Mouse (Mus musculus) brain, embryonic 14.5 days (tissue): ENCODE results near the gene Ckmt2.

Source experiments
- CTCF ChIP-seq: fragments of 200-500 bp; IDR thresholded peaks from 2 replicates; pipeline ENCODE4 v1.5.1; 2012; ENCODE audit warnings: inconsistent platforms, mild to moderate bottlenecking, moderate library complexity, borderline replicate concordance; ENCODE audit not compliant: insufficient read depth, insufficient read length; ENCODE audit errors: extremely low read depth
- POLR2A ChIP-seq: fragments of 200-500 bp; IDR thresholded peaks from 2 replicates; pipeline ENCODE4 v1.6.1; 2012; ENCODE audit warnings: mild to moderate bottlenecking, inconsistent platforms, borderline replicate concordance; ENCODE audit not compliant: poor library complexity, insufficient read depth, insufficient read length, severe bottlenecking; ENCODE audit errors: extremely low read depth

DNA sequence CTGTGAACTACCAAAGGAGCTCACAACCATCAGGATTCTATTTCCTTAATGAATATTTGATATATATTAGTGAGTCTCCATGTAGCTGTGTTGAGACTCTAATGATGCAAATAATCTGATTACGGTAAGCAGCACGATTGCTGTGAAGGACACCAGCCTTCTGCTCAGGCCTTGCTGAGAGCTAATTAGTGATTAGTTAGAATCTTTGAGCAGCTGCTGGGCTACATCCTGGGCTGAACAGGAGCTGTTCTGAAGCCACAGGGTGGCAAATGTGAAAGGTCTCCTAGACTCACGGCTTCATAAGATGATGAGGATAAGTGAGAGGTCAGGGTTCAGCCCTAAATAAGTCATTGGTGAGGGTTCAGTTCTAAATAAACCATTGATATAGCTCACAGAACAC is 29.7 kb upstream of the Ckmt2 start:
- TF ChIP-seq POLR2A (no peak), CTCF (no peak)
